Mouse (Mus musculus) stomach, postnatal 0 days (tissue): ENCODE results near the gene Apaf1. TPM values are rescaled to one million over a fixed set of nuclear protein-coding genes. Genes with fewer than 3 reads are reported as not detected.

Experiments
- ATAC-seq: fragments of 200-750 bp; cut with Nextera tagmentation; 2 replicates; pipeline ENCODE4 v1.8.0; 2017; ENCODE audit not compliant: low FRiP score, low TSS enrichment
- DNase-seq: peaks from one replicate; pipeline ENCODE4 v3.0.0-alpha.2; 2016; ENCODE audit warnings: low spot score
- H3K27ac ChIP-seq: fragments of 300-500 bp; sonication (generic); replicated peaks from 2 replicates; pipeline ENCODE4 v1.5.1; 2014; ENCODE audit warnings: mild to moderate bottlenecking, control low read depth
- H3K27me3 ChIP-seq: fragments of 300-500 bp; sonication (generic); 2 replicates; pipeline ENCODE4 v1.6.1; 2014; ENCODE audit warnings: low read length; ENCODE audit not compliant: control insufficient read depth, insufficient read depth
- H3K36me3 ChIP-seq: fragments of 300-500 bp; sonication (generic); 2 replicates; pipeline ENCODE4 v1.6.1; 2014; ENCODE audit warnings: low read length, mixed read lengths; ENCODE audit not compliant: control insufficient read depth, insufficient read depth
- H3K4me1 ChIP-seq: fragments of 300-500 bp; sonication (generic); replicated peaks from 2 replicates; pipeline ENCODE4 v1.6.1; 2014; ENCODE audit warnings: antibody characterized with exemption; ENCODE audit not compliant: control insufficient read depth, insufficient read depth
- H3K4me2 ChIP-seq: fragments of 300-500 bp; sonication (generic); replicated peaks from 2 replicates; pipeline ENCODE4 v1.6.1; 2014; ENCODE audit warnings: low read depth, mild to moderate bottlenecking, control low read depth, moderate library complexity
- H3K4me3 ChIP-seq: fragments of 300-500 bp; sonication (generic); 2 replicates; pipeline ENCODE4 v1.5.1; 2014; ENCODE audit warnings: low read depth, low read length, control low read depth
- H3K9ac ChIP-seq: fragments of 300-500 bp; sonication (generic); 2 replicates; pipeline ENCODE4 v1.6.1; 2014; ENCODE audit warnings: mild to moderate bottlenecking, low read length, control low read depth, mixed read lengths
- H3K9me3 ChIP-seq: fragments of 300-500 bp; sonication (generic); 2 replicates; pipeline ENCODE4 v1.6.1; 2016; ENCODE audit warnings: low read length; ENCODE audit not compliant: control insufficient read depth
- CTCF ChIP-seq: IDR thresholded peaks from 2 replicates; pipeline ENCODE4 v1.5.1; 2016; ENCODE audit warnings: antibody characterized with exemption, low read depth, mild to moderate bottlenecking, moderate library complexity
- EP300 ChIP-seq: optimal IDR thresholded peaks from 2 replicates; pipeline ENCODE3; 2016; ENCODE audit warnings: antibody characterized with exemption
- WGBS: fragments of 180-500 bp; shearing (Covaris S2); extraction: QIAGEN DNeasy Blood & Tissue Kit; methylation state at CpG from one replicate; pipeline ENCODE4 v1.1.7; 2014; 5-methylcytosine and 5-hydroxymethylcytosine counted together
- polyA plus RNA-seq: library from polyadenylated mRNA; unstranded; fragments of >200 nt; fragmentation: Nextera tagmentation; extraction: Ambion mirVana; gene quantifications from 2 replicates; pipeline ENCODE4 v1.2.1, GENCODE M21; 2015

Gene Apaf1
- polyA plus RNA-seq, 1 experiment from 2014 or later, result 6.7 TPM

DNA sequence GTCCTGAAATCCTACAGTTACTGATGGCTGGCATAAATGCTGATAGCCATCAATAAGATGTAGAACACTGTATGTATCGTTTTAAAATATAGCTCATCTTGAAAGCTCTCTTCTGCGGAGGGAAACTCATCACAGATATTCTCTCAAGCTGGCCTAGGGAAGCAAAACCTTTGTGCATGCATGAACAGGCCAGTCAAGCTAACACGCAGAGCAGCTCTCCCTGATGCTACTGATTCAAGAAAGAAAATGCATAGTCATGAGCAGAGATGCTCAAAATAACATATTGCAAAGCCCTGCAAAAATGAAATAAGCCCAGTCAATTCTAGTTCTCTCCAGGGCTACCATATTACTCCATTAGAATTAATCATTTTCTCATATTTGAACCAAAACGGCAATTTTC, 55.1 kb downstream of the Apaf1 start:
- H3K4me1 ChIP-seq, result no peaks in the 10 kb centered on the region
- H3K27ac ChIP-seq, result no peak overlapping the region
- TF ChIP-seq CTCF (no peak), EP300 (no peak)
- WGBS, result 95% methylated on average over 4 of the region's 4 CpGs
- no peak overlapping the region for H3K4me3 ChIP-seq
- no peak for ATAC-seq
- peaks cover 6% of the 10 kb centered on the region; the same call in 1 of the 2 replicates for H3K36me3 ChIP-seq
- no peak overlapping the region for H3K9ac ChIP-seq
- no peaks in the 10 kb centered on the region for H3K9me3 ChIP-seq
- no peak for DNase-seq
- no peaks in the 10 kb centered on the region for H3K27me3 ChIP-seq
- no peak overlapping the region for H3K4me2 ChIP-seq

DNA sequence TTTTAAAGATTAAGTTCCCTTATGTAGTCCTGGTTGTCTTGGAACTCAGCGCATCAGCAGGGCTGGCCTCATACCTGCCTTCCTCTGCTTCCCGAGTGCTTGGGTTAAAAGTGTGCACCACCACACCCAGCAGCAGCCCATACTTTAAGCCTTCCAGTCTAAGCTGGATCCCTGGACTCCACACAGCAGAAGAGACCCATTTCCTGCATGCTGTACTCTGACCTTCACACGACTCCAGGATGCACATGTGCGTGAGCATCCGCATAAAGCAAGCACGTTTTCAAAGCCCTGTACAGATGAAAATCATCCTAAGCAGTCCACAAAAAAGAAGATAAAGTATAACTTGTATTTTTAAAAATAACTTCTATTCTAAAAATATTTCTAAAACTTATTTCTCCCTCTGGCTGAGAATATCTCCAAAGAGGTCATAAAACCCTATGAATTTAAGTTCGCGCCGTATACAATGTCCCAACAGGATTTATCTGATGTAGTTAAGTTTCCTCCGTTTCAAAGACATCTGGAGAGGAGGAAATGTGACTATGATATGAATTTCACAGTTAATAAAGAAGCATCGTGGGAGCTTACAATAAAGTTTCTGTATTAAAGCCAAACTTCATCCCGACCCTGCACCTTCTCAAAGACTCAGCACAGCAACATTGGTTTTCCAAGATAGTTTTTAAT, 76.6 kb downstream of the Apaf1 start:
- Histone ChIP-seq H3K9ac (no peak overlapping the region), H3K4me2 (no peak overlapping the region), H3K4me1 (no peaks in the 10 kb centered on the region), H3K4me3 (no peak overlapping the region), H3K9me3 (no peaks in the 10 kb centered on the region), H3K27me3 (no peaks in the 10 kb centered on the region), H3K36me3 (peaks cover 5% of the 10 kb centered on the region), H3K27ac (no peak overlapping the region)
- ATAC-seq, result no peak
- 81% methylated on average over 12 of the region's 12 CpGs for WGBS
- no peak for TF ChIP-seq EP300
- TF ChIP-seq CTCF, result no peak
- DNase-seq, result no peak

DNA sequence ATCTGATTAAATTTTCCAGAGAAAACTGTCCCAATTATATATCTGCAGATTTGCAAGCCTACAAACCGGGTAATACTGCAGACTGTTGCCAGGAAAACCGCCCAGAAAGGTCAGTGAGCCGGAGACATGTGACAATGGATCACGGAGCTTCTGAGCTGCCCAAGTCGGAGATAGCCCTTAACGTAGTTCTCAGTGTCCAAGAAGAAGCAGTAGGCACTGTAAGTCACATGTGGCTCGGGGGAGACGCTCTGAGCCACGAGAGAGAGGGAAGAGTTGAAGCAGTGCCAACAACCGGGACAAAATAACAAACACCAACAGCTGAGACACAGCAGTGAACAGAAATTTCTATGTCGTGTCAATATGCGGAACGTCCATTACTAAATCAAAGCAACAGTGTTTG, 81.1 kb downstream of the Apaf1 start:
- no peak for TF ChIP-seq EP300
- no peak for TF ChIP-seq CTCF
- no peak overlapping the region for H3K9ac ChIP-seq
- H3K36me3 ChIP-seq, result 0 out of 2 replicates have a peak, but pooled peaks cover 3% of the 10 kb centered on the region
- 68% methylated on average over 13 of the region's 13 CpGs for WGBS
- no peaks in the 10 kb centered on the region for H3K4me1 ChIP-seq
- H3K4me2 ChIP-seq, result no peak overlapping the region
- ATAC-seq (no peak), DNase-seq (no peak)
- no peaks in the 10 kb centered on the region for H3K9me3 ChIP-seq
- no peak overlapping the region for H3K27ac ChIP-seq
- H3K4me3 ChIP-seq, result no peak overlapping the region
- no peaks in the 10 kb centered on the region for H3K27me3 ChIP-seq

DNA sequence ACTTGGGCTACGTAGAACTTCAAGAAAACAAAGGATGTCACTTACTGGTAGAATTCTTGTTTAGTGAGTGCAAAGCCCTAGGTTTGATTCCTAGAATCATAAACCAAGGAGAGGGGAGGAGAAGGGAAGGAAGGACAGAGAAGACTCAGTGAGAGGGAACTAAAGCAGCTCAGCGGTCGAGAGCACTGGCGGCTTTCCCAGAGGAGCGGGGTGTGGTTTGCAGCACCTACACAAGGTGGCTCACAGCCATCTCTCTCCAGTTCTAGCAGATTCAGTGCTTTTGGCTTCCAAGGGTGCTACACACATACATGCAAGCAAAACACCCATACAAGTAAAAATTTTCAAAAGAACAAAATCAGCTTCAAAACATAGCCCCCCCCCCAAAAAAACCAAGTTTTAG, 82.7 kb downstream of the Apaf1 start:
- WGBS, result 71% methylated on average over 5 of the region's 5 CpGs
- H3K4me2 ChIP-seq, result no peak overlapping the region
- no peaks in the 10 kb centered on the region for H3K9me3 ChIP-seq
- no peaks in the 10 kb centered on the region for H3K4me1 ChIP-seq
- peaks cover 7% of the 10 kb centered on the region for H3K36me3 ChIP-seq
- no peak overlapping the region for H3K4me3 ChIP-seq
- no peak overlapping the region for H3K9ac ChIP-seq
- ATAC-seq (no peak), DNase-seq (no peak)
- TF ChIP-seq EP300, result no peak
- TF ChIP-seq CTCF, result no peak
- no peak overlapping the region for H3K27ac ChIP-seq
- no peaks in the 10 kb centered on the region for H3K27me3 ChIP-seq

GRCm38 (mm10) chr10:90993869-90994268, 88.7 kb downstream of the Apaf1 start:
- no peak for ATAC-seq
- WGBS, result 83% methylated on average over 5 of the region's 5 CpGs
- Histone ChIP-seq H3K4me2 (no peak overlapping the region), H3K27ac (no peak overlapping the region), H3K9me3 (no peaks in the 10 kb centered on the region), H3K9ac (no peak overlapping the region), H3K4me1 (no peaks in the 10 kb centered on the region), H3K4me3 (no peak overlapping the region), H3K27me3 (no peaks in the 10 kb centered on the region), H3K36me3 (peaks cover 9% of the 10 kb centered on the region)
- DNase-seq, result no peak
- no peak for TF ChIP-seq EP300
- TF ChIP-seq CTCF, result no peak

DNA sequence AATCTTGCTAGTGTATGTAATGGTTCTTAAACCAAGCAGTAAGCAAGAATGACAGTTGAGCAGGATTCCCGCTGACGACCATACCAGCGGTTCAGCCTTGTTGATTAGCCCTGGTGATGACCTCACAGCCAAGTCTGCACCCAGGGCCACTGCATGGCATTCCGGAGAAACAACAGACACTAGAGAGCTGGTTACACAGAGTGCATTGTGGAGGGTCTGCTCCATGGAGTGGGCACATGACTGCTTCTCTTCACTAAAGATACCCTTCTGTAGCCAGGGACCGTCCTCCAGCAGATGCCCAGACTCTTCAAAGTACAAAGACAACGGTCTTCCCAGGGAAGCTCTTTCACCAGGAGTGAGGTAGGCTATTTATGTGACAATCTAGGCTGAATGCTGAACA, 90.3 kb downstream of the Apaf1 start:
- Histone ChIP-seq H3K27me3 (no peaks in the 10 kb centered on the region), H3K27ac (no peak overlapping the region), H3K9me3 (no peaks in the 10 kb centered on the region), H3K36me3 (peaks cover 11% of the 10 kb centered on the region), H3K4me2 (no peak overlapping the region), H3K4me3 (no peak overlapping the region), H3K9ac (no peak overlapping the region), H3K4me1 (no peaks in the 10 kb centered on the region)
- no peak for TF ChIP-seq EP300
- TF ChIP-seq CTCF, result no peak
- ATAC-seq, result no peak
- no peak for DNase-seq
- WGBS, result 86% methylated on average over 6 of the region's 6 CpGs
